Comparison of ENCODE assay signal across 9 mouse cellular contexts in genomic region chr5:73864138-73864761, GRCm38 (mm10).
DNase-seq lines count a peak whose midpoint lies in the region; ATAC-seq and TF ChIP-seq lines count a peak whose summit lies in the region.
"Had no signal": no experiment of that assay in that cellular context is flagged by ENCODE, and none has a peak within 500 bp of the region (broad histone marks: within the 10 kb centered on the region; RNA-seq: fewer than 3 reads in every experiment).

No protein-coding gene starts in this region.

- H3K4me1 ChIP-seq in forebrain, postnatal 0 days (ENCODE audit: insufficient read depth) = no peaks in the 10 kb centered on the region
- no peaks in the 10 kb centered on the region for H3K4me1 ChIP-seq in forebrain, embryonic 15.5 days
- H3K4me1 ChIP-seq in lung, embryonic 14.5 days (ENCODE audit: insufficient read depth) = no peaks in the 10 kb centered on the region
- H3K4me1 ChIP-seq: liver, embryonic 13.5 days had no signal

- no peaks in the 10 kb centered on the region for H3K27me3 ChIP-seq in forebrain, postnatal 0 days (ENCODE audit: insufficient read depth, low read length)
- H3K27me3 ChIP-seq in forebrain, embryonic 15.5 days = no peaks in the 10 kb centered on the region
- no peaks in the 10 kb centered on the region for H3K27me3 ChIP-seq in lung, embryonic 14.5 days (ENCODE audit: insufficient read depth, low read length)
- H3K27me3 ChIP-seq: liver, embryonic 13.5 days had no signal

- no peaks in the 10 kb centered on the region for H3K9me3 ChIP-seq in forebrain, postnatal 0 days (ENCODE audit: low read length)
- no peaks in the 10 kb centered on the region for H3K9me3 ChIP-seq in forebrain, embryonic 15.5 days
- no peaks in the 10 kb centered on the region for H3K9me3 ChIP-seq in lung, embryonic 14.5 days (ENCODE audit: low read depth, low read length)
- H3K9me3 ChIP-seq: liver, embryonic 13.5 days had no signal

- H3K4me3 ChIP-seq in forebrain, postnatal 0 days (ENCODE audit: low read depth, low read length) = no peak overlapping the region
- no peak overlapping the region for H3K4me3 ChIP-seq in forebrain, embryonic 15.5 days
- no peak overlapping the region for H3K4me3 ChIP-seq in lung, embryonic 14.5 days (ENCODE audit: low read depth, low read length)
- H3K4me3 ChIP-seq: liver, embryonic 13.5 days had no signal

- H3K36me3 ChIP-seq in forebrain, postnatal 0 days (ENCODE audit: insufficient read depth) = no peaks in the 10 kb centered on the region
- H3K36me3 ChIP-seq in forebrain, embryonic 15.5 days = no peaks in the 10 kb centered on the region
- no peaks in the 10 kb centered on the region for H3K36me3 ChIP-seq in lung, embryonic 14.5 days (ENCODE audit: insufficient read depth)
- H3K36me3 ChIP-seq: liver, embryonic 13.5 days had no signal

- H3K9ac ChIP-seq in forebrain, postnatal 0 days = no peak overlapping the region
- no peak overlapping the region for H3K9ac ChIP-seq in forebrain, embryonic 15.5 days (replicated peaks)
- H3K9ac ChIP-seq in lung, embryonic 14.5 days = no peak overlapping the region
- H3K9ac ChIP-seq: liver, embryonic 13.5 days had no signal

- DNase-seq in forebrain, postnatal 0 days = peak; percentile 79
- DNase-seq in right cerebral cortex, adult 2 months (ENCODE audit: low spot score in 2 of 2) = peak; percentile 60 to 62
- no peak for DNase-seq in right cerebral cortex, postnatal 25 days
- peak; percentile 55 for DNase-seq in cerebellum, postnatal 36 days
- peak; percentile 76 for DNase-seq in heart, postnatal 4 days
- DNase-seq in lung, embryonic 14.5 days = peak; percentile 85
- DNase-seq in testis, postnatal 14 days (ENCODE audit: low spot score) = peak; percentile 61
- DNase-seq: liver, embryonic 13.5 days had no signal

- TF ChIP-seq CTCF in forebrain, postnatal 0 days (IDR thresholded peaks at IDR 0.05; ENCODE audit: low read depth) = peak; percentile 74
- peak; percentile 77 for TF ChIP-seq CTCF in lung, embryonic 14.5 days (IDR thresholded peaks at IDR 0.05; ENCODE audit: low read depth)

- peak; percentile 36; the same call in 1 of the 2 replicates for ATAC-seq in forebrain, postnatal 0 days
- ATAC-seq in forebrain, embryonic 15.5 days (replicated peaks) = no peak
- ATAC-seq in lung, embryonic 14.5 days (ENCODE audit: insufficient read depth) = no peak

- H3K4me2 ChIP-seq in forebrain, postnatal 0 days (ENCODE audit: low read depth) = no peak overlapping the region
- no peak overlapping the region for H3K4me2 ChIP-seq in forebrain, embryonic 15.5 days (replicated peaks)
- H3K4me2 ChIP-seq in lung, embryonic 14.5 days = no peak overlapping the region
- H3K4me2 ChIP-seq: liver, embryonic 13.5 days had no signal

- H3K27ac ChIP-seq in forebrain, postnatal 0 days (ENCODE audit: low read depth, low read length) = no peak overlapping the region
- no peak overlapping the region for H3K27ac ChIP-seq in forebrain, embryonic 15.5 days (replicated peaks)
- no peak overlapping the region for H3K27ac ChIP-seq in lung, embryonic 14.5 days (ENCODE audit: low read depth)
- H3K27ac ChIP-seq: liver, embryonic 13.5 days had no signal

- WGBS in forebrain, postnatal 0 days = 72% methylated on average over 9 of the region's 9 CpGs
- WGBS in forebrain, embryonic 15.5 days = 76% methylated on average over 9 of the region's 9 CpGs
- WGBS in lung, embryonic 14.5 days = 64% methylated on average over 9 of the region's 9 CpGs
